Mouse (Mus musculus): ENCODE measurements at regions not wholly inside any gene's neighbourhood (a gene's known extent, or its start where the extent isn't known, plus 50 kb on each side); places are given as distances from the start of the nearest gene placed in this dataset.

- TF ChIP-seq CTCF (IDR thresholded peaks at IDR 0.05; ENCODE audit: insufficient read depth, low read length) (no peak), POLR2A (IDR thresholded peaks at IDR 0.05; ENCODE audit: borderline replicate concordance, extremely low read depth, low read depth, low read length) (no peak)
These were observed 125.8 kb downstream of the Enc1 start for GRCm38 (mm10) chr13:97366723-97367122.

Data from lung, adult 2 months (tissue).